Mouse (Mus musculus): Measurements from ENCODE around the gene Stx5a.

The Stx5a gene

DNA sequence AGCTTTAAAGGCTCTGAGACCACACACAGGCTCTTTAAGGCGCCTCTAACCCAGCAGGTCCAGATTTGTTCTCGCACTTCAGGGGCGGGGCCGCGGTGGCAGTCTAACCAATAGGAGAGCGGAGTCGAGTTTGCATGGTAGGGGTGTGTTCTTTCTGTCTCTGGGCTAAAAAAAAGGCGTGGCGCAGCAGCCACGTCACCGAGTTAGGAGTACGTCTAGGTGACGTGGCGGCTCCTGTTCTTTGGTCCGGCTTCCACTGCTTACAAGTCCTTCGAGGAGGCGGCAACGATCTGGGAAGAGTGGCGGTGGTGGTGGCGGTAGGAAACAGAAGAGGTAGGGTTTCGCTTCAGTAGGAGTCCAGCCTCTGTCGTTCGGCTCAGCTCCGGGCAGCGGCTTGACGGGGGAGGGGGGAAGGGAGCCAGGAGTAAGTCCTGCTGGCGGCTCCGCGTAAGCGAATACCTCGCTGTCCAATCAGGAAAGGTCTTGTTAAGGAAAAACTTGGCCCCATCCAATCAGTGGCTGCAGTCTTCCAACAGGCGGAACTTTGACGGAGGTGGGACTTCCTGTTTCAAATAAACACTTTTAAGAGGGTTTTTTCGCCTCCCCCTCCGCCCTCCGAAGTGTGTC is at the start of gene Stx5a:
Gene Stx5a, plus strand, starts transcription at position 171 of the 627 bp plus-strand sequence.
- peak; percentile 94 for DNase-seq

- DNase-seq, result no peak
These were observed 49.2 kb upstream of the Stx5a start for GRCm38 (mm10) chr19:8691871-8692539.

DNA sequence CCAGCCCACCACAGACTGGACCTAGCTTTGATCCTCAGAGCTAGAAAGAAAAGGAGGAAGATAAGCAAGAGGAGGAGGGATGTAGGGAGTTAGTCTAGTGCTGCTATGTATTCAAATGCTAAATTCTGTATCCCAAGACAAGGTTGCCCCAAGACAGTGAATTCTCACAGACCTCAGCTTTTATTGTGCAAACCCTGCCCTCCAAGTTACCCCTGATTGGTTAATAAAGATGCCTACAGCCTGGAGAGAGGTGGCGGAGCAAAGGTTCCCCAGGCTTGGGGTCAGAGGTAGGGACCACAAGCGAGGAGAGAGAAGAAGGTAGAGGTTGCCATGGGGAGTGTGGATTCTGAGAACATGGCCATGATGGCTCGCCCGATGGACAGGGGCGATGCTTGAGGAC is 48.5 kb upstream of the Stx5a start:
- no peak for DNase-seq

GRCm38 (mm10) chr19:8695330-8695729 is 45.9 kb upstream of the Stx5a start:
- peak; percentile 78 for DNase-seq

GRCm38 (mm10) chr19:8699652-8700051 is 41.6 kb upstream of the Stx5a start:
- no peak for DNase-seq

DNA sequence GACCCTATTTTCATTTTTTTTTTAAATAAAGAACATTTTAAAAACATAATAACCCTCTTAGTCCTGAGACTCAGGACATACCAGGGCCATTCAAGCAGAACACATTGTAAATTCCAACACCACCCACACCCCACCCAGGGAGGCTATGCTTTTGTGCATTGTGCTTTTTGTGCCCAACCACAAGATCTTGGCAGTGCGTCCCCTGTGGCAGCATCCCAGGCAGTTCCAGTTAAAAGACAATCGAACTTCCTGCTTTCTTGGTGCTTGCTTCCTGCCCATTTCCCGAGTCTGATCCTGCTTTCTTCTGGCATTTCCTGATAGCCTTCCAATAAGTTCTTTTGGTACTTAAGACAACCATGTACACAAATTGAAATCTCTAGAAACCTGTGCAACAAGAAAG is 38.8 kb upstream of the Stx5a start:
- DNase-seq, result peak; percentile 74

DNA sequence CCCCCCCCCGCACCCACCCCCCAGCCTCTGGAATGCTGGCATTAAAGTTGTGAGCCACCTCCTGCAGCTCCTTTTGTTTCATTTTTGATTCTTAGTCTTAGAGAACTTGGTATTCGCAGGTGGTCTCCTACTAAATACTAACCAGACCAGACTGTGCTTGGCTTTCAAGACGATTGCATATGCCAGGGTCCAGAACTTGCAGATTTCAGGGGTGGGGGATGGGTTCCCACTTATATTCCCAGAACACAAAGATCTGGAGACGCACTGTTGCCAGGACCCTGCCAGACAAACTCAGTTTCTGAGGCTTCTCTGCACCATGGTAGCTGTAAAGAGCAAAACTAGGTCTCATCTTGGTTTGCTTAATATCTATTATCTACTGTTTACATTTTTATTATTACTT is 37.6 kb upstream of the Stx5a start:
- no peak for DNase-seq

DNA sequence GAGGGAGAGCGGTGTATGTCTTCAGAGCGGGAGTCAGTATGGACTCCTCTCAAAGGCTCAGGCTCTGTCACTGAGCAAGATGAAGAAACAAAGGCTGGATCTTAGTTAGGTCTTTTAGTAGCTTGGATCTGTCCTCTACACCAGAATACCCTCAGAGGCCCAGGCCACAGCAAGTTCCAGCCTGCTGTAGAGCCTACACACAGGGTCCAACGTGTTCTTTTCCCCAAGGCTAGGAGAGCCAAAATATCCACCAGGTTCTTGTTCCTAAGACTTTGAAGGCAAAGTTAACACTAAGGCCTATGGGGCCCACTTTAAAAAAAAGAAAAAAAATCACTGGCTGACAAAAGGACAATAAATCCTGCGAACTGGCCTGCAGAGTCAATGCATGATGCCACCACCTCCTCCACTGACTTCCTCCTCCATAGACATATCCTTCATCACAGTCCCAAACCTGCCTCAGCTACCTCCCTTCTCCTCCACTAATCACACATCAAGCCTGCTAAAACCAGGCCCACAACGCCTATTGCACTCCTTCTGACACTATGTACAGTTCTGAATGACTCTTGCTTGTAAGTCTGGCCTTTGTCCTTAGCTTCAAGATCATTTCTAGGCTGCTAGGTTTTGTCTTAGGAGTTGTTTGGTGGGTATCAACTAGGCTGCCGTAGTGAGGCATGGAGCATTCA is 36.0 kb upstream of the Stx5a start:
- no peak for DNase-seq

DNA sequence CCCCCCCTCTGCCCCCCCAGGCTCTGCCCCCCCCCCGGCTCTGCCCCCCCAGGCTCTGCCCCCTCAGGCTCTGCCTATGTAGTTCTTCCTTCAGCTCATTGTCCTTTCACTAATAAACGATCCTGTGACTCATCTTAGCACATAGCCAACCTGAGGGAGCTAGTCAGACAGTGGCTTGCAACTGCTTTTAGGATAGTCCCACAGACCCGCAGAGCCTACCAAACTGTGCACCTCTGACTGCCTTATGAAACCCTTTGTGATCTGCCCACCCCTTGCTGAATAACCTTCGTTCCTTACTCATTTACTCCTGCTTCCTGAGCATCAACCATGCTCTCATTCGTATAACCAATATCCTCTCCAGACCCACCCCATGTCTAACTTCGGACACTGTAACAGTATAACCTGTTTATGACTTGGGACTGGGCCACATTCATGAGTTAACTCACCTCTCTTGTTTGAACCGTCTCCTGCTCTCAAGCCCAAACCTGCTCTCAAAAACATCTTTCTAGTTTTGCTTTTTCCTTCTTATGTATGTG is 35.0 kb upstream of the Stx5a start:
- DNase-seq, result no peak

GRCm38 (mm10) chr19:8706930-8707329 is 34.3 kb upstream of the Stx5a start:
- DNase-seq, result no peak

DNA sequence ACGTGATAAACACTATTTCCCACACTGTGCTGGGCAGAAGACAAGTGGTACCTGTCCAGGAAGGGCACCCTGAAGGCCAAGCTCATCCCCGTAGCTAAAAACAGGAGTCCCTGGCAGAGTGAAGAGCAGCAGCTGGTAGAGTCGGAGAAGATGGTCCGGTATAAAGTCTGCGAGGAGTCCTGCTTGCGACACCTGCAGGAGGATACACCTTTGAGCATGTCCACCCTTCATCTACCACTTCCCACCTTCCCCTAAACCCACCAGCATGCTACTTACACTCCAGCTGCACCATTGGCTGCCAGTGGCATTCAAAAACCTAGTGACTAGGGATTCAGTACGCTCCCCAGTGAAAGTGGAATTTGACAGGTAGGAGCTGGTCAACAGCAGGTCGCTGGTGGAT is 32.3 kb upstream of the Stx5a start:
- DNase-seq, result no peak

DNA sequence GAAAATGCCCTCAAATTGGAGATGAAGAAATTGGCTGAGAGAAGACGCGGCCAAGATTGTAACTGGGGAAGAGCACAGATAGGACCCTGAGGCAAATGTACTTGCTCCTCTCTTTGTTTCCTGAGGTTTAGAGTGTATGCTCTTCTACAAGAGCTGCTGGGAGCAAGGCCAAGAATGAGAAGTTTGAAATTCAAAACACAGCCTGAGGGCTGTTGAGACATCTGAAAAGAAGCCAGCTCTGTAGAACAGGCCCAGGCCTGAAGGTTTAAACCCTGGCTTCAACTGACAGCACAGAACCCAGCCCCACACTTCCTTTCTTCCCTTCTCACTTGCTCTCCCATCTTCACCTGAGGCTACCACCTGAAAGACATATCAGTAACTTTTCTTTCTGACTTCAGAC is 31.2 kb upstream of the Stx5a start:
- peak; percentile 56 for DNase-seq

DNA sequence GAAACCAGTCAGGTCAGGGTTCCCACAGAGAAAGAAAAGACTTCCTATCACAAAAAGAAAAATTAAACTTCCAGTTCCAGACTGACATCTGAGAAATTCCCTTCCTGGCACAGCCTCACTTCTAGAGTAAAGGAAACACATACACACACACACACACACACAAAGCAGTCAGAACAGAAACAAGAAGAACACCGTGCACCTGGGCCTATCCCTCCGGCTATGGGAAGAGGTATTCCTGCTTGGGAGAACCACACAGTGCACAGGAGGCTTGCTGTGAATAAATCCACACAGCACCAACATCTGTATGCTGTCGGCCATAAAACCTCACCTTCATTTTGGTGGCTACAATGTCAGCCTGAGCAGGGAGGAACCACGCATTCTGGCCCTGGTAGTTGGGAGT is 29.7 kb upstream of the Stx5a start:
- DNase-seq, result no peak

- no peak for DNase-seq
These were observed 29.0 kb upstream of the Stx5a start for GRCm38 (mm10) chr19:8711949-8712869.

DNA sequence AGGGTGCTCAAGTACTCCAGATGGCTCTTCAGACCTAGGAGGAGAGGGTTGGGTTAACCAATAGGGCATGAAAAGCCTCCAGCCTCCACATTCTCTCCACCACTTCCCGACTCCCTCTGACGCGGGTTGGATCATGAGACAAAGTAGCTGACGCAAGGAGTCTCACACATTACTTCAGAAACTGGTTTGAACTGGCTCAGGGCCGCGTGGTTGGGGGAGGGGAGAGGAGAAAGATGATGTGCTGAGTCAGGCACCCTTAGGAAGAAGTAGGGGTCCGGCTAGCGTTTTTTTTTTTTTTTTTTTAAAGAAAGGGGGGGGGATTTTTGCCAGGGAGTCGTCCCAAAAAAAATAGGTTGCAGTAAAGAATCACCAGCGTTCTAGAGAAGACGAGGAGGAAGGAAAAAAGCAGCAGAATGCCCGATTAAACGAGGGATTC is 28.3 kb upstream of the Stx5a start:
- peak; percentile 82 for DNase-seq

- DNase-seq, result peak; percentile 95
These were observed 27.8 kb upstream of the Stx5a start for GRCm38 (mm10) chr19:8713306-8713996.

DNA sequence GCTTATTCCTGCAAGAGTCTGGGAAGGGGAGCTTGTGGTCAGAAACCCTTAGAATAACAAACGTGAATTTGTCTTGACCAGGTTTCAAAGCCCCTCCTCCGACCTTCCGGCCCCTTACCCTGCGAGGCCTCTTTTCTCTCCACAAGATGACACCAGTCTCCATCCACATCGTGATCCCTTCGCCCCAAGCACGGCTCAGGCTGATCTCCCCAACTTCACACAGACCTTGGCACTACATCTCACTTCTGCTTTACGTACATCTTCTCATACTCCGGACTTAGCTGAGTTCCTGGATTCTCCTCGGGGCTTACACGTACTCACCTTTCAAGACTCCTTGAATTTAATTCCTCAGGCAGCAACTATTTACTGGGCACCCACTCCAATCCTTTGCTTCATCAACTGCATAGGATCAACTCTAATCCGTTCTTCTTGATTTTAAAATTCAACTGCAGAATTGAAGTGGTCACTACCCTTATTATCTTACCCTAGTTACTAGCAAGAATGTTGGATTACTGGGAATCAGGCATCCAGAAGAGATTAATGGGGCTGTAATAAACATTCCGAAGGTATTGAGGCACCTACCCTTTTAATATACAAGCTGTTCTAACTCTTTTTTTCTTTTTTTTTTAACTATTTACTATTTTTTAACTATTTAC is 27.1 kb upstream of the Stx5a start:
- no peak for DNase-seq

GRCm38 (mm10) chr19:8714653-8715481 is 26.3 kb upstream of the Stx5a start:
- DNase-seq, result peak; percentile 29

DNA sequence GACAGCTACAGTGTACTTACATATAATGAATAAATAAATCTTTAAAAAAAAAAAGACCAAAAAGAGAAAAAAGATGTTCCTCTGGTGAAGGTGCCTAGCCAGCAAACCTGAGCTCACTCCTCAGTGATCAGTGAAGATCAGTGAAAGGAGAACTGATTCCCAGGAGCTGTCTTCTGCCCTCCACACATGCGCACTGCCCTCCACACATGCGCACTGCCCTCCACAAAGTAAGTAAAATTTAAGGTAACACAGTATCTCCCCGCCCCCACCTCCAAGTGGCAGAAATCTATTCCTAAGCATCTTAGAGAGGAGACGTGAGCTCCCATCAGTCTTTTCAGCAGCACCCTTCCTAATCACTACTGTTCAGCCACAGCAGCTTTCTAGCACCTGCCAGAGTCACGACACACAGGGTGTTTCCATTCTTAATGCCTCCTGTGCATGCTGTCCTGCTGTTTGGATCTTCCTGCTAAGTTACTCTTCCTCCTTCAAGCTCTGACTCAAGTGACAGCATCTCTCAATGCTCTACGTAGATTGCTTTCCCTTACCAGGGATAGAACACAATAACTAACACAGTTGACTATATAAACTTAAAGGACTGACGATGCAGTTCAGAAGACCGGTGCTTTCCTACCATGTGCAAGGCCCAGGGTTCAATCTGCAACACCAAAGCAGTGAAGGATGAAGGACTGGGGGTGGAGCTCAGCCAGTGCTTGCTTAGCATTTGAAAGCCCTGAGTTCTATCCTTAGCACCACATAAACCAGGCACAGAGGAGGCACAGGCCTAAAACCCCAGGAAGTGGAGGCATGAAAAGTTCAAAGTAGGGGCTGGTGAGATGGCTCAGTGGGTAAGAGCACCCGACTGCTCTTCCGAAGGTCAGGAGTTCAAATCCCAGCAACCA is 25.1 kb upstream of the Stx5a start:
- no peak for DNase-seq
